Mouse (Mus musculus) limb, embryonic 10.5 days (tissue): ENCODE results near the gene Creb5. TPM values are rescaled to one million over a fixed set of nuclear protein-coding genes. Genes with fewer than 3 reads are reported as not detected.

Source experiments
- DNase-seq: peaks from one replicate; pipeline ENCODE4 v3.0.0-alpha.2; 2017; ENCODE audit warnings: low spot score
- H3K27ac ChIP-seq: fragments of 300-500 bp; sonication (generic); 2 replicates; pipeline ENCODE4 v1.5.1; 2016; ENCODE audit warnings: mild to moderate bottlenecking
- H3K27me3 ChIP-seq: fragments of 300-500 bp; sonication (generic); 2 replicates; pipeline ENCODE4 v1.6.1; 2016; ENCODE audit warnings: low read depth, mild to moderate bottlenecking; ENCODE audit not compliant: poor library complexity, severe bottlenecking
- H3K36me3 ChIP-seq: fragments of 300-500 bp; sonication (generic); 2 replicates; pipeline ENCODE4 v1.6.1; 2016; ENCODE audit warnings: mild to moderate bottlenecking, moderate library complexity
- H3K4me1 ChIP-seq: fragments of 300-500 bp; sonication (generic); 2 replicates; pipeline ENCODE4 v1.6.1; 2016
- H3K4me3 ChIP-seq: fragments of 300-500 bp; sonication (generic); 2 replicates; pipeline ENCODE4 v1.5.1; 2016; ENCODE audit warnings: mild to moderate bottlenecking, moderate library complexity
- H3K9me3 ChIP-seq: fragments of 300-500 bp; sonication (generic); replicated peaks from 2 replicates; pipeline ENCODE4 v1.6.1; 2016; ENCODE audit warnings: mild to moderate bottlenecking
- whole genome bisulfite sequencing: fragments of 180-500 bp; shearing (Covaris S2); methylation state at CpG from one replicate; pipeline ENCODE4 v1.1.7; 2016; 5-methylcytosine and 5-hydroxymethylcytosine counted together
- polyA plus RNA-seq: library from polyadenylated mRNA; unstranded; fragments of >200 nt; fragmentation: Nextera tagmentation; extraction: Ambion mirVana; gene quantifications from 2 replicates; pipeline ENCODE4 v1.2.1, GENCODE M21; 2016

Creb5 gene
- polyA plus RNA-seq: 5.3 and 12.1 TPM in 2 replicates

GRCm38 (mm10) chr6:53287038-53287561 is at the start of gene Creb5:
Gene Creb5 (plus strand): TSS chr6:53287270.
- DNase-seq: peak; percentile 90
- H3K27ac ChIP-seq: peak within 1 kb of the TSS; percentile 48; the same call in 1 of the 2 replicates
- H3K9me3 ChIP-seq: no peaks in the 10 kb centered on the region
- peaks cover 41% of the 10 kb centered on the region for H3K4me1 ChIP-seq
- H3K27me3 ChIP-seq: peaks cover 88% of the 10 kb centered on the region
- WGBS: under 1% methylated on average over 45 of the region's 45 CpGs
- H3K36me3 ChIP-seq: no peaks in the 10 kb centered on the region
- peak within 1 kb of the TSS; percentile 67 for H3K4me3 ChIP-seq

GRCm38 (mm10) chr6:53259841-53260240 is 27.2 kb upstream of the Creb5 start:
- Histone ChIP-seq H3K4me1 (peaks cover 9% of the 10 kb centered on the region; the same call in 1 of the 2 replicates), H3K27me3 (no peaks in the 10 kb centered on the region; the same call in 1 of the 2 replicates), H3K4me3 (no peak overlapping the region), H3K27ac (no peak overlapping the region), H3K9me3 (no peaks in the 10 kb centered on the region), H3K36me3 (no peaks in the 10 kb centered on the region)
- WGBS: 94% methylated on average over 3 of the region's 3 CpGs
- no peak for DNase-seq

- no peaks in the 10 kb centered on the region for H3K36me3 ChIP-seq
- 81% methylated on average over 11 of the region's 11 CpGs for WGBS
- H3K4me1 ChIP-seq: peaks cover 27% of the 10 kb centered on the region
- peaks cover 3% of the 10 kb centered on the region for H3K27me3 ChIP-seq
- H3K4me3 ChIP-seq: no peak overlapping the region
- DNase-seq: no peak
- H3K9me3 ChIP-seq: no peaks in the 10 kb centered on the region
- no peak overlapping the region for H3K27ac ChIP-seq
Observed at GRCm38 (mm10) chr6:53262401-53262800, 24.7 kb upstream of the Creb5 start.

GRCm38 (mm10) chr6:53267036-53267435 is 20.0 kb upstream of the Creb5 start:
- Histone ChIP-seq H3K4me3 (no peak overlapping the region), H3K27ac (no peak overlapping the region), H3K36me3 (no peaks in the 10 kb centered on the region), H3K4me1 (peaks cover 55% of the 10 kb centered on the region), H3K27me3 (peaks cover 3% of the 10 kb centered on the region), H3K9me3 (no peaks in the 10 kb centered on the region)
- no peak for DNase-seq
- WGBS: 30% methylated on average over 7 of the region's 7 CpGs

- Histone ChIP-seq H3K4me3 (no peak overlapping the region), H3K27me3 (peaks cover 3% of the 10 kb centered on the region), H3K9me3 (no peaks in the 10 kb centered on the region), H3K36me3 (no peaks in the 10 kb centered on the region), H3K4me1 (peaks cover 46% of the 10 kb centered on the region), H3K27ac (peak overlapping the region; percentile 68; the same call in 1 of the 2 replicates)
- WGBS: 29% methylated on average over 12 of the region's 12 CpGs
- DNase-seq: no peak
Observed at GRCm38 (mm10) chr6:53267732-53268505, 19.2 kb upstream of the Creb5 start.

GRCm38 (mm10) chr6:53271216-53271615 is 15.9 kb upstream of the Creb5 start:
- no peaks in the 10 kb centered on the region for H3K36me3 ChIP-seq
- H3K27ac ChIP-seq: no peak overlapping the region
- H3K4me3 ChIP-seq: no peak overlapping the region
- H3K4me1 ChIP-seq: peaks cover 39% of the 10 kb centered on the region
- WGBS: 36% methylated on average over 3 of the region's 3 CpGs
- no peaks in the 10 kb centered on the region for H3K9me3 ChIP-seq
- no peak for DNase-seq
- 0 out of 2 replicates have a peak, but pooled peaks cover 1% of the 10 kb centered on the region for H3K27me3 ChIP-seq

GRCm38 (mm10) chr6:53271636-53272035 is 15.4 kb upstream of the Creb5 start:
- no peaks in the 10 kb centered on the region for H3K9me3 ChIP-seq
- peaks cover 35% of the 10 kb centered on the region for H3K4me1 ChIP-seq
- no peaks in the 10 kb centered on the region for H3K36me3 ChIP-seq
- WGBS: 62% methylated on average over 4 of the region's 4 CpGs
- 0 out of 2 replicates have a peak, but pooled peaks cover 5% of the 10 kb centered on the region for H3K27me3 ChIP-seq
- peak; percentile 20 for DNase-seq
- H3K27ac ChIP-seq: no peak overlapping the region
- H3K4me3 ChIP-seq: no peak overlapping the region

GRCm38 (mm10) chr6:53286389-53287037 is 557 bp upstream of the Creb5 start:
- 2% methylated on average over 20 of the region's 20 CpGs for WGBS
- no peaks in the 10 kb centered on the region for H3K36me3 ChIP-seq
- H3K27ac ChIP-seq: no peak overlapping the region
- no peaks in the 10 kb centered on the region for H3K9me3 ChIP-seq
- peak overlapping the region; percentile 67 for H3K4me3 ChIP-seq
- H3K27me3 ChIP-seq: peaks cover 82% of the 10 kb centered on the region
- H3K4me1 ChIP-seq: peaks cover 41% of the 10 kb centered on the region
- peak; percentile 62 for DNase-seq

- peak; percentile 73 for DNase-seq
- Histone ChIP-seq H3K36me3 (no peaks in the 10 kb centered on the region), H3K4me3 (peak overlapping the region; percentile 67), H3K9me3 (no peaks in the 10 kb centered on the region), H3K27me3 (peaks cover 90% of the 10 kb centered on the region), H3K27ac (peak overlapping the region; percentile 48; the same call in 1 of the 2 replicates), H3K4me1 (peaks cover 41% of the 10 kb centered on the region)
- WGBS: under 1% methylated on average over 63 of the region's 63 CpGs
Observed at GRCm38 (mm10) chr6:53287562-53288381, 702 bp downstream of the Creb5 start.

GRCm38 (mm10) chr6:53288584-53289558 is 1.8 kb downstream of the Creb5 start:
- Histone ChIP-seq H3K9me3 (no peaks in the 10 kb centered on the region), H3K27ac (peak overlapping the region; percentile 48; the same call in 1 of the 2 replicates), H3K27me3 (peaks cover 82% of the 10 kb centered on the region), H3K36me3 (no peaks in the 10 kb centered on the region), H3K4me3 (peak overlapping the region; percentile 67), H3K4me1 (peaks cover 50% of the 10 kb centered on the region)
- 3% methylated on average over 24 of the region's 24 CpGs for WGBS
- DNase-seq: peak; percentile 48

GRCm38 (mm10) chr6:53289659-53290058 is 2.6 kb downstream of the Creb5 start:
- H3K27ac ChIP-seq: no peak overlapping the region
- WGBS: 12% methylated on average over 5 of the region's 5 CpGs
- no peak for DNase-seq
- H3K4me1 ChIP-seq: peaks cover 57% of the 10 kb centered on the region
- H3K4me3 ChIP-seq: peak overlapping the region; percentile 67
- peaks cover 74% of the 10 kb centered on the region for H3K27me3 ChIP-seq
- no peaks in the 10 kb centered on the region for H3K9me3 ChIP-seq
- no peaks in the 10 kb centered on the region for H3K36me3 ChIP-seq
